Mouse (Mus musculus) limb, embryonic 10.5 days (tissue): Measurements from ENCODE around the gene Tspoap1. TPM values are rescaled to one million over a fixed set of nuclear protein-coding genes. Genes with fewer than 3 reads are reported as not detected.
A peak's percentile ranks its signal among the peaks of the same experiment; 100 is the strongest.

ENCODE experiments used
- DNase-seq: peaks from one replicate; pipeline ENCODE4 v3.0.0-alpha.2; 2017; ENCODE audit warnings: low spot score
- H3K27ac ChIP-seq: fragments of 300-500 bp; sonication (generic); 2 replicates; pipeline ENCODE4 v1.5.1; 2016; ENCODE audit warnings: mild to moderate bottlenecking
- H3K27me3 ChIP-seq: fragments of 300-500 bp; sonication (generic); 2 replicates; pipeline ENCODE4 v1.6.1; 2016; ENCODE audit warnings: low read depth, mild to moderate bottlenecking; ENCODE audit not compliant: poor library complexity, severe bottlenecking
- H3K36me3 ChIP-seq: fragments of 300-500 bp; sonication (generic); 2 replicates; pipeline ENCODE4 v1.6.1; 2016; ENCODE audit warnings: mild to moderate bottlenecking, moderate library complexity
- H3K4me1 ChIP-seq: fragments of 300-500 bp; sonication (generic); 2 replicates; pipeline ENCODE4 v1.6.1; 2016
- H3K4me3 ChIP-seq: fragments of 300-500 bp; sonication (generic); 2 replicates; pipeline ENCODE4 v1.5.1; 2016; ENCODE audit warnings: mild to moderate bottlenecking, moderate library complexity
- H3K9me3 ChIP-seq: fragments of 300-500 bp; sonication (generic); replicated peaks from 2 replicates; pipeline ENCODE4 v1.6.1; 2016; ENCODE audit warnings: mild to moderate bottlenecking
- WGBS: fragments of 180-500 bp; shearing (Covaris S2); methylation state at CpG from one replicate; pipeline ENCODE4 v1.1.7; 2016; 5-methylcytosine and 5-hydroxymethylcytosine counted together
- polyA plus RNA-seq: library from polyadenylated mRNA; unstranded; fragments of >200 nt; fragmentation: Nextera tagmentation; extraction: Ambion mirVana; gene quantifications from 2 replicates; pipeline ENCODE4 v1.2.1, GENCODE M21; 2016

Gene Tspoap1
- polyA plus RNA-seq, 1 experiment from 2014 or later, result 2.9 TPM

GRCm38 (mm10) chr11:87748132-87749119 lies 11.9 kb upstream of the Tspoap1 start:
- Histone ChIP-seq H3K27ac (peak overlapping the region; percentile 66), H3K4me3 (peak overlapping the region; percentile 21; the same call in 1 of the 2 replicates)

GRCm38 (mm10) chr11:87749192-87750042 lies 10.9 kb upstream of the Tspoap1 start:
- H3K9me3 ChIP-seq, result no peaks in the 10 kb centered on the region
- H3K27ac ChIP-seq, result peak overlapping the region; percentile 66
- H3K4me1 ChIP-seq, result peaks cover 15% of the 10 kb centered on the region
- H3K36me3 ChIP-seq, result peaks cover 13% of the 10 kb centered on the region
- no peaks in the 10 kb centered on the region for H3K27me3 ChIP-seq
- DNase-seq, result no peak
- 42% methylated on average over 18 of the region's 18 CpGs for WGBS
- H3K4me3 ChIP-seq, result no peak overlapping the region

More at GRCm38 (mm10) chr11:87748132-87749119, 11.9 kb upstream of the Tspoap1 start:
- Histone ChIP-seq H3K4me1 (peaks cover 10% of the 10 kb centered on the region), H3K27me3 (no peaks in the 10 kb centered on the region), H3K9me3 (no peaks in the 10 kb centered on the region), H3K36me3 (peaks cover 23% of the 10 kb centered on the region)
- WGBS, result 33% methylated on average over 19 of the region's 19 CpGs
- DNase-seq, result no peak

- WGBS, result 83% methylated on average over 11 of the region's 11 CpGs
- Histone ChIP-seq H3K36me3 (peaks cover 7% of the 10 kb centered on the region), H3K4me1 (peaks cover 20% of the 10 kb centered on the region), H3K4me3 (no peak overlapping the region), H3K27me3 (no peaks in the 10 kb centered on the region), H3K9me3 (no peaks in the 10 kb centered on the region), H3K27ac (0 out of 2 replicates have a peak overlapping the region, but pooled peaks have one; percentile 66)
- DNase-seq, result no peak
Observed at GRCm38 (mm10) chr11:87750043-87750421, 10.3 kb upstream of the Tspoap1 start.

- peak overlapping the region; percentile 50; the same call in 1 of the 2 replicates for H3K27ac ChIP-seq
- no peaks in the 10 kb centered on the region for H3K9me3 ChIP-seq
- peaks cover 20% of the 10 kb centered on the region for H3K4me1 ChIP-seq
- no peak overlapping the region for H3K4me3 ChIP-seq
- DNase-seq, result no peak
- 89% methylated on average over 3 of the region's 3 CpGs for WGBS
- peaks cover 2% of the 10 kb centered on the region for H3K36me3 ChIP-seq
- H3K27me3 ChIP-seq, result no peaks in the 10 kb centered on the region
Observed at GRCm38 (mm10) chr11:87750521-87750920, 9.8 kb upstream of the Tspoap1 start.

GRCm38 (mm10) chr11:87751031-87751430 lies 9.3 kb upstream of the Tspoap1 start:
- no peak overlapping the region for H3K4me3 ChIP-seq
- DNase-seq, result no peak
- no peaks in the 10 kb centered on the region for H3K27me3 ChIP-seq
- peak overlapping the region; percentile 50 for H3K27ac ChIP-seq
- H3K9me3 ChIP-seq, result no peaks in the 10 kb centered on the region
- H3K4me1 ChIP-seq, result peaks cover 20% of the 10 kb centered on the region
- 88% methylated on average over 8 of the region's 8 CpGs for WGBS
- H3K36me3 ChIP-seq, result no peaks in the 10 kb centered on the region

GRCm38 (mm10) chr11:87751491-87751966 lies 8.8 kb upstream of the Tspoap1 start:
- no peak for DNase-seq
- Histone ChIP-seq H3K4me3 (no peak overlapping the region), H3K27ac (peak overlapping the region; percentile 50), H3K27me3 (no peaks in the 10 kb centered on the region), H3K4me1 (peaks cover 20% of the 10 kb centered on the region), H3K36me3 (no peaks in the 10 kb centered on the region), H3K9me3 (no peaks in the 10 kb centered on the region)
- 73% methylated on average over 4 of the region's 4 CpGs for WGBS

- Histone ChIP-seq H3K9me3 (no peaks in the 10 kb centered on the region), H3K4me3 (no peak overlapping the region), H3K36me3 (no peaks in the 10 kb centered on the region), H3K27ac (no peak overlapping the region), H3K27me3 (no peaks in the 10 kb centered on the region), H3K4me1 (peaks cover 20% of the 10 kb centered on the region)
- 83% methylated on average over 1 of the region's 1 CpGs for WGBS
- DNase-seq, result no peak
Observed at GRCm38 (mm10) chr11:87752307-87752706, 8.0 kb upstream of the Tspoap1 start.

- Histone ChIP-seq H3K27ac (peak overlapping the region; percentile 23; the same call in 1 of the 2 replicates), H3K36me3 (no peaks in the 10 kb centered on the region), H3K27me3 (peaks cover 3% of the 10 kb centered on the region; the same call in 1 of the 2 replicates), H3K4me1 (peaks cover 20% of the 10 kb centered on the region), H3K4me3 (no peak overlapping the region), H3K9me3 (no peaks in the 10 kb centered on the region)
- 86% methylated on average over 8 of the region's 8 CpGs for WGBS
- no peak for DNase-seq
Observed at GRCm38 (mm10) chr11:87753255-87753654, 7.1 kb upstream of the Tspoap1 start.

GRCm38 (mm10) chr11:87753891-87754501 lies 6.3 kb upstream of the Tspoap1 start:
- 89% methylated on average over 5 of the region's 5 CpGs for WGBS
- Histone ChIP-seq H3K36me3 (no peaks in the 10 kb centered on the region), H3K4me3 (no peak overlapping the region), H3K4me1 (peaks cover 16% of the 10 kb centered on the region), H3K27ac (peak overlapping the region; percentile 46; the same call in 1 of the 2 replicates), H3K27me3 (peaks cover 9% of the 10 kb centered on the region), H3K9me3 (no peaks in the 10 kb centered on the region)
- no peak for DNase-seq

- peaks cover 10% of the 10 kb centered on the region for H3K4me1 ChIP-seq
- peak overlapping the region; percentile 46; the same call in 1 of the 2 replicates for H3K27ac ChIP-seq
- peaks cover 15% of the 10 kb centered on the region for H3K27me3 ChIP-seq
- no peak for DNase-seq
- no peaks in the 10 kb centered on the region for H3K36me3 ChIP-seq
- H3K4me3 ChIP-seq, result no peak overlapping the region
- no peaks in the 10 kb centered on the region for H3K9me3 ChIP-seq
- 68% methylated on average over 5 of the region's 5 CpGs for WGBS
Observed at GRCm38 (mm10) chr11:87754603-87755002, 5.7 kb upstream of the Tspoap1 start.

- no peak for DNase-seq
Observed at GRCm38 (mm10) chr11:87755360-87756017, 4.9 kb upstream of the Tspoap1 start.

More at GRCm38 (mm10) chr11:87755360-87756017, 4.9 kb upstream of the Tspoap1 start:
- H3K4me1 ChIP-seq, result peaks cover 15% of the 10 kb centered on the region
- WGBS, result 77% methylated on average over 17 of the region's 17 CpGs
- H3K9me3 ChIP-seq, result no peaks in the 10 kb centered on the region
- H3K36me3 ChIP-seq, result no peaks in the 10 kb centered on the region
- H3K27me3 ChIP-seq, result peaks cover 24% of the 10 kb centered on the region
- no peak overlapping the region for H3K27ac ChIP-seq
- no peak overlapping the region for H3K4me3 ChIP-seq
